Mouse (Mus musculus) limb, embryonic 15.5 days (tissue): ENCODE data around the gene Gm21969. TPM values are rescaled to one million over a fixed set of nuclear protein-coding genes. Genes with fewer than 3 reads are reported as not detected.

Experiments used
- microRNA-seq: library from miRNA; unstranded; fragments of <30 nt; microRNA quantifications from one replicate; pipeline ENCODE4, GENCODE M21; 2016
- polyA plus RNA-seq: library from polyadenylated mRNA; unstranded; fragments of >200 nt; fragmentation: Nextera tagmentation; extraction: Ambion mirVana; gene quantifications from 2 replicates; pipeline ENCODE4 v1.2.1, GENCODE M21; 2015

Gm21969 gene
- polyA plus RNA-seq, 1 experiment from 2014 or later = not detected

Small RNA genes within 50 kb of the gene (microRNA-seq; reads per million reads assigned to microRNA genes)
- not detected for gene Gm25571
- gene Mir7020 = not detected

Other genes with a start within 250 kb of the Gm21969 start
- gene Iffo2, start 72.6 kb upstream of the Gm21969 start, polyA plus RNA-seq = 2.7 and 3.6 TPM in 2 replicates
- 36.8 and 39.7 TPM in 2 replicates for gene Aldh4a1, start 19.7 kb downstream of the Gm21969 start, polyA plus RNA-seq
- 0.07 and 0.08 TPM in 2 replicates for gene Tas1r2, start 50.4 kb downstream of the Gm21969 start, polyA plus RNA-seq
- 0.38 and 0.91 TPM in 2 replicates for gene Pax7, start 230.3 kb downstream of the Gm21969 start, polyA plus RNA-seq